Mouse (Mus musculus) heart, adult 2 months (tissue): ENCODE measurements around the gene Tmod3.

Source experiments
- CTCF ChIP-seq: fragments of 200-600 bp; IDR thresholded peaks from 2 replicates; pipeline ENCODE4 v1.8.1; 2022; ENCODE audit warnings: antibody characterized with exemption, mild to moderate bottlenecking, moderate library complexity
- EP300 ChIP-seq: fragments of 200-500 bp; IDR thresholded peaks from 2 replicates; pipeline ENCODE4 v1.6.1; 2011; ENCODE audit warnings: low read depth, low read length, control low read depth; ENCODE audit not compliant: insufficient read depth
- POLR2A ChIP-seq: fragments of 200-500 bp; IDR thresholded peaks from 2 replicates; pipeline ENCODE4 v1.6.1; 2011; ENCODE audit warnings: mild to moderate bottlenecking, low read depth, low read length, control low read depth; ENCODE audit not compliant: insufficient read depth

DNA sequence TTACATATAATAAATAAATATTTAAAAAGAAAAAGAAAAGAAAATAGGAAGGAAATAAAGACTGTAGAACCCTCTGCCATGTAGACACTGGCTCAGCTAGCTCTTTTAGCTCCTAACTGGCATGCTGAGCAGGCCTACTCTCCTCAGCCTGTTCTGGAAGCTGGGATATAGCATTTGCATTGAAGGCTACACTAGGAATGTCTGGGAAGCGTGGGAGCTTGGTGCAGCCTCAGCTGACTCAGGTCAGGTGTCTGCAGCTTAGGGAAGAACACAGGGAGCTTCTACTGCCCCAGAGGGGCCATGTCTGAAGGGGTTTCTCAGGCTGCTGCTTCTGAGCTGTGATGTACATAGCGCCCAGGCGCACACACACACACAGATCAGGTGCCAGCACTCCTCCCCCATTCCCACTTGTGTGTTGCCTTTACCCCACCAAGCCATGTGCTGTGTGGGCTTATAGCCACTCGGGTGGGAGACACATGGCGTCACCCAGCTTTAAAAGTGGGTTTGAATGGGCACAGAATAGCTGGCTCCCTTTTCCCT lies 78.9 kb downstream of the Tmod3 start:
- TF ChIP-seq POLR2A (no peak), EP300 (no peak), CTCF (no peak)
